Mouse (Mus musculus): ENCODE data around the gene Nr5a1. TPM values are rescaled to one million over a fixed set of nuclear protein-coding genes. Genes with fewer than 3 reads are reported as not detected.

Gene Nr5a1
- polyA plus RNA-seq, 1 experiment from 2014 or later: not detected

DNA sequence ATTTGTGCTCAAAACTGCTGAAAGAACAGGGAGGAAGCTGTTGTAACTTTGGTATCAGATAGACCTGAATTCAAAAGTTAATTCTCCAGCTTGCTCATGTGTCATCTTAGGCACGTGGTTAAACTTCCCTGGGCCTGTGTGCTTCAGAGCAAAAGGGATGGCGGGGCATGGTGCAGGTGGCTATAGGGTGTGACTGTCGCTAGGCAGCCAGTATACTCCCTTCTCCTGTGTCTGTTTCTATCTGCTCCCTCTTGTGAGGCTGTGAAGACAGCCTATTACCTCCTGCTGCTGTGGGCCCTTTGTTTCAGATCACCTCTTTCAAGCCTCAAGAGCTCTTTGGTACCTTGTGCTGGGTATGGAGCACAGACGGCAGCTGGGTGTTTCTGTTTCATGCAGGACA is 7.7 kb upstream of the Nr5a1 start:
- H3K4me1 ChIP-seq (ENCODE audit: control insufficient read depth, insufficient read depth, low read length): no peaks in the 10 kb centered on the region
- H3K9me3 ChIP-seq (ENCODE audit: control insufficient read depth, low read length): no peaks in the 10 kb centered on the region
- no peak overlapping the region for H3K4me2 ChIP-seq (ENCODE audit: low read depth, low read length)
- no peak overlapping the region for H3K9ac ChIP-seq (replicated peaks; ENCODE audit: low read depth, low read length)
- no peaks in the 10 kb centered on the region for H3K36me3 ChIP-seq (ENCODE audit: control insufficient read depth, insufficient read depth, low read length)
- no peak for ATAC-seq (ENCODE audit: low read depth)
- H3K27me3 ChIP-seq (ENCODE audit: control insufficient read depth, insufficient read depth, low read length): no peaks in the 10 kb centered on the region
- 40% methylated on average over 4 of the region's 4 CpGs for WGBS
- no peak overlapping the region for H3K27ac ChIP-seq (ENCODE audit: low read depth, low read length)
- H3K4me3 ChIP-seq (ENCODE audit: low read depth, low read length): no peak overlapping the region

DNA sequence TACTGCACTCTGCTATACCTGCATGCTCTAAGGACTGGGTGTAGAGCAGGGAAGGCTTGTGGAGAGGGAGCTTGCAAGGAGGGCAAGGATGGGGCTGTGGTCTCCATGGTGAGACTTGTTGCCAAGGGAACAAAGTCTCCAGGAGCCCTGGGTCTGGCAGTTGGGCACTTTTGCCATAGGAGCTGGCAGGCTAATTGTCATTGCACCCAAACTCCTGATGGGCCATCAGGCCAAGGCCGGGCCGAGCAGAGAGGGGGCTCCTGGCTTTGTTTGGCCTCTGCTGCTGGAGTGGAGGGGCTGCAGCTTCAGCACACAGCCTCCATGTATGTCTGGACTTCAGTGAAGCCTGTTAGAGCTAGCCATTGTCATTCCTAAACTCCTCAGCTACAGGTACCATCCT is 6.3 kb upstream of the Nr5a1 start:
- WGBS: 41% methylated on average over 2 of the region's 2 CpGs
- Histone ChIP-seq H3K36me3 (ENCODE audit: control insufficient read depth, insufficient read depth, low read length) (no peaks in the 10 kb centered on the region), H3K4me3 (ENCODE audit: low read depth, low read length) (no peak overlapping the region), H3K27ac (ENCODE audit: low read depth, low read length) (no peak overlapping the region), H3K27me3 (ENCODE audit: control insufficient read depth, insufficient read depth, low read length) (no peaks in the 10 kb centered on the region), H3K4me2 (ENCODE audit: low read depth, low read length) (no peak overlapping the region), H3K4me1 (ENCODE audit: control insufficient read depth, insufficient read depth, low read length) (no peaks in the 10 kb centered on the region), H3K9me3 (ENCODE audit: control insufficient read depth, low read length) (no peaks in the 10 kb centered on the region), H3K9ac (replicated peaks; ENCODE audit: low read depth, low read length) (no peak overlapping the region)
- ATAC-seq (ENCODE audit: low read depth): no peak

DNA sequence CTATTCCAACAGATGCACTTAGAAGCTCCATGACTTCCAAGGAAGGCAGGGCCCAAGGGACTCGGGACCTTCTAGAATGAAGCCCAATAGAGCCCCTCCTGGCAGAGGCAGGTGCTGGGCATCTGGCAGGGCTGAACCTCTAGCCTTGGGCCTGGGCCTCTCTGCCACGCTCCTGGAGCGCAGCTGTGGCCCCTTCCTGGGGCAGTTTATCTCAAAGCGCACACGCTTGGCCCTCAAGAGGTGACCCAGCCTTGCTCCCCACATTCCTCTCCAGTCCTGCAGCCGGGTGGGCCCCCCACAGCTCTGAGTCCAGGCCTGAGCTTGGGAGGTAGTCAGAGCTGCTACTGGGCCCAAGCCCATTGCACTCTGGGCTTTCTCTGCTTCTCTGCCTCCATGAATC is 5.0 kb upstream of the Nr5a1 start:
- Histone ChIP-seq H3K36me3 (ENCODE audit: control insufficient read depth, insufficient read depth, low read length) (no peaks in the 10 kb centered on the region), H3K9me3 (ENCODE audit: control insufficient read depth, low read length) (no peaks in the 10 kb centered on the region), H3K4me2 (ENCODE audit: low read depth, low read length) (no peak overlapping the region), H3K4me3 (ENCODE audit: low read depth, low read length) (no peak overlapping the region), H3K4me1 (ENCODE audit: control insufficient read depth, insufficient read depth, low read length) (no peaks in the 10 kb centered on the region), H3K27me3 (ENCODE audit: control insufficient read depth, insufficient read depth, low read length) (no peaks in the 10 kb centered on the region; the same call in 1 of the 2 replicates), H3K27ac (ENCODE audit: low read depth, low read length) (no peak overlapping the region), H3K9ac (replicated peaks; ENCODE audit: low read depth, low read length) (no peak overlapping the region)
- WGBS: 82% methylated on average over 6 of the region's 6 CpGs
- no peak for ATAC-seq (ENCODE audit: low read depth)

DNA sequence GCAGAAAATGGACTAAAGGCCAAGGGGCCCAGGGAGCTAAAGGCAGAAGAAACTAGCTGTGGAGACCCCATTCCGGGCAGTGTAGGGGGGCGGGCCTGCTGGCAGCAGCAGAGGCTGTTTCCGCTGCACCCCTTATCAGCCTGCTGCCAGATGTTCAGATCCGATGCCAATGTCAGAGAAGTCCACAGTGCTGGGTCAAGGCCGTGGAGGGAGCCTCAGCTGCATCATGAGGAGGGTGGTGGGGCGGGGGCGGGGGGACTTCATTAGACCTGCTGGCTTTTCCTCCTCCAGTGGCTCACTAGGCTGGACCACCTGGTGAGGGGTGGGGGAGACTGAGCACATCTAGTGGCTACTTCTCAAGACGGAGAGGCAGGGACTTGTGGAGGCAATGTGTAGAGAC is 4.3 kb upstream of the Nr5a1 start:
- H3K4me2 ChIP-seq (ENCODE audit: low read depth, low read length): no peak overlapping the region
- 78% methylated on average over 6 of the region's 8 CpGs for WGBS
- H3K4me1 ChIP-seq (ENCODE audit: control insufficient read depth, insufficient read depth, low read length): no peaks in the 10 kb centered on the region
- no peak overlapping the region for H3K9ac ChIP-seq (replicated peaks; ENCODE audit: low read depth, low read length)
- no peaks in the 10 kb centered on the region for H3K36me3 ChIP-seq (ENCODE audit: control insufficient read depth, insufficient read depth, low read length)
- no peaks in the 10 kb centered on the region for H3K9me3 ChIP-seq (ENCODE audit: control insufficient read depth, low read length)
- H3K4me3 ChIP-seq (ENCODE audit: low read depth, low read length): no peak overlapping the region
- H3K27ac ChIP-seq (ENCODE audit: low read depth, low read length): no peak overlapping the region
- H3K27me3 ChIP-seq (ENCODE audit: control insufficient read depth, insufficient read depth, low read length): peaks cover under 1% of the 10 kb centered on the region
- no peak for ATAC-seq (ENCODE audit: low read depth)

DNA sequence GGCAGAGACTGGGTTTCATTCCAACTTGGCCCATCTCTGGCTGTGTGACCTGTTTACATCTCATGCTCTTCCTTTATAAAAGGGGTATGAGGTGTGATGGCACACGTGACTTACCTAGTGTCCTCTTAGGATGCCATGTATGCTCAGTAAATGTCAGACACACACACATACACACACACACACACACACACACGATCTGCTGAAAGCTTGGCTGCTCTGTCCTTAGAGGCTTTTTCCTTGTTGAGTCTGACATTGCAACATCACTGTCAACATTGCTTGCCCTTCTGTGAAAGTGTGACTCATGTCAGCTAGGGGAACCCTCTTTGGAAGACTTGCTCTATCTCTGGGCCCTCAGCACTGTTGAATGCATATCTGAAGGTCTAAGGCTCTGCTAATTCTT is 3.1 kb upstream of the Nr5a1 start:
- no peaks in the 10 kb centered on the region for H3K9me3 ChIP-seq (ENCODE audit: control insufficient read depth, low read length)
- no peak overlapping the region for H3K4me3 ChIP-seq (ENCODE audit: low read depth, low read length)
- no peak overlapping the region for H3K4me2 ChIP-seq (ENCODE audit: low read depth, low read length)
- ATAC-seq (ENCODE audit: low read depth): no peak
- 88% methylated on average over 2 of the region's 2 CpGs for WGBS
- no peaks in the 10 kb centered on the region for H3K4me1 ChIP-seq (ENCODE audit: control insufficient read depth, insufficient read depth, low read length)
- peaks cover 13% of the 10 kb centered on the region for H3K27me3 ChIP-seq (ENCODE audit: control insufficient read depth, insufficient read depth, low read length)
- H3K27ac ChIP-seq (ENCODE audit: low read depth, low read length): no peak overlapping the region
- H3K36me3 ChIP-seq (ENCODE audit: control insufficient read depth, insufficient read depth, low read length): no peaks in the 10 kb centered on the region
- no peak overlapping the region for H3K9ac ChIP-seq (replicated peaks; ENCODE audit: low read depth, low read length)

DNA sequence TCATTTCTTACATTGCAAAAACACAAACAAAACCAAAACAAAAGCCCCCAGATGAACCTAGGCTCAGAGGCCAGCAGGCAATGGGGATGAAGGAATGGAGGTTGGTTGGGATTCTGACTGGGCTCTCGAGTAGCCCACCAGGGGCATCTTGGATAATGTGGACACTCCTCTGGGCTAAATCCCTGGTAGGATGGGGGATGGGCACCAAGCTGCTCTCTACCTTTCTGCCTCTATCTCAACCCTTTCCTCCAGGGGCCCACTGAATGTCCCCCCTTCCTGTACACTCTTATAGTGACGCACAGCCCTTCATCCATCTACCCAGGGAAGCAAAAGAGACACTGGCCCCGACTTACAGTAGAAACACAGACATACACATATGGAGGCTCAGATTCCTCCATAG is 746 bp downstream of the Nr5a1 start:
- no peak overlapping the region for H3K4me3 ChIP-seq (ENCODE audit: low read depth, low read length)
- no peaks in the 10 kb centered on the region for H3K36me3 ChIP-seq (ENCODE audit: control insufficient read depth, insufficient read depth, low read length)
- H3K27me3 ChIP-seq (ENCODE audit: control insufficient read depth, insufficient read depth, low read length): peaks cover 33% of the 10 kb centered on the region
- no peak overlapping the region for H3K9ac ChIP-seq (replicated peaks; ENCODE audit: low read depth, low read length)
- H3K4me1 ChIP-seq (ENCODE audit: control insufficient read depth, insufficient read depth, low read length): peaks cover 9% of the 10 kb centered on the region; the same call in 1 of the 2 replicates
- H3K4me2 ChIP-seq (ENCODE audit: low read depth, low read length): no peak overlapping the region
- H3K27ac ChIP-seq (ENCODE audit: low read depth, low read length): no peak overlapping the region
- no peak for ATAC-seq (ENCODE audit: low read depth)
- 79% methylated on average over 3 of the region's 3 CpGs for WGBS
- H3K9me3 ChIP-seq (ENCODE audit: control insufficient read depth, low read length): no peaks in the 10 kb centered on the region

DNA sequence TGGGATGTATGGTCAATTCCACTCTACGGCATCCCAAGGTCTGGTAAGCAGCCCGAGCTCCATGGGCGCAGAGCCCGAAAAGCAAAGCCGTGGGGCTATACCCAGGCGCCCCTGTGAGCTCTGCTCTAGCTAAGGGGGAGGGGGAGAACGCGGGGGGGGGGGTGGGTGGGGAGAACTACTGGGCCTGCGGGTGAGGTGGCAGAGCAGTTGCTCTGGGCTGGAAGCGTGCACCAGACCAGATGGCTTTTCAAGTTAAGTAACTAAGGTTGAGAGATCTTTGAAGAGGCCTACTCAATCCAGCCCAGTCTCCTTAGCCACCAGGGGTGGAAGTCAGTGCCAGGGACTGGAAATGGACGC is 1.6 kb downstream of the Nr5a1 start:
- no peak overlapping the region for H3K4me2 ChIP-seq (ENCODE audit: low read depth, low read length)
- H3K9ac ChIP-seq (replicated peaks; ENCODE audit: low read depth, low read length): no peak overlapping the region
- WGBS: 25% methylated on average over 11 of the region's 11 CpGs
- no peak overlapping the region for H3K4me3 ChIP-seq (ENCODE audit: low read depth, low read length)
- H3K4me1 ChIP-seq (ENCODE audit: control insufficient read depth, insufficient read depth, low read length): peaks cover 9% of the 10 kb centered on the region; the same call in 1 of the 2 replicates
- no peak for ATAC-seq (ENCODE audit: low read depth)
- H3K9me3 ChIP-seq (ENCODE audit: control insufficient read depth, low read length): no peaks in the 10 kb centered on the region
- H3K36me3 ChIP-seq (ENCODE audit: control insufficient read depth, insufficient read depth, low read length): no peaks in the 10 kb centered on the region
- H3K27ac ChIP-seq (ENCODE audit: low read depth, low read length): no peak overlapping the region
- H3K27me3 ChIP-seq (ENCODE audit: control insufficient read depth, insufficient read depth, low read length): peaks cover 41% of the 10 kb centered on the region

DNA sequence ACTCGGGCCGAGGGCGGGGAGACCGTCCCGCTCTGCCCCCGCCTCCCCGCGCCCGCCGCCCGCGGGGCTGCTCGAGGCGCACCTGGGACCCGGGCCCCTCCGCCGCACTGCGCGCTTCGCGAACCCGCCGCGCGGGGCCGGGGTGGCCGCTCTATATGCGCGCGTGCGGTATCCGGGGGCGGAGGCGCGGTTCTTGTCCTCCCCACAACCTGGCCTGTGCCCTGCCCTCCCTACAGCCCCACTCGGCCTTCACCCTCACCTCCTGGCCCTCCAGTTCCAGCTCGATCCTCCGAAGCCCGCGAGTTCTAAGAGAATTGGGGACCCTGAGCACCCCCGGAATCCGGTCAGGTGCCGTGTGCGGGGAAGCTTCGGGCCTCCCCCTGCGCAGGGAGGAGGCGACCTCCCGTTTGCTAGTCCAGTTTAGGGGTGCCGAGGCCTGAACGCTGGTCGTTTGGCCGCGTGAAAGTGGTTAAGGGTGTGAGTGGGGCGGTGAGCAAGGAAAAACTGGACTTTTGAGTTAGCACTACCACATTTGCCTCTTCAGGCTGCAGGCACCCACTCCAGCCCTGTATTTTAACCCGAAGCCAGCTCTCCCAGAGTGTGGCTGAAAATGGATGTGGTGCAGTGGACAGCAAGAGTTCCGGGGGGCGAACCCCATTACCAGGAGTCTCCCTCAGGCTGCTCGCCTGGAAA is 2.1 kb downstream of the Nr5a1 start:
- Histone ChIP-seq H3K4me3 (ENCODE audit: low read depth, low read length) (no peak overlapping the region), H3K27me3 (ENCODE audit: control insufficient read depth, insufficient read depth, low read length) (peaks cover 44% of the 10 kb centered on the region), H3K4me2 (ENCODE audit: low read depth, low read length) (peak overlapping the region; percentile 35), H3K9me3 (ENCODE audit: control insufficient read depth, low read length) (no peaks in the 10 kb centered on the region), H3K36me3 (ENCODE audit: control insufficient read depth, insufficient read depth, low read length) (no peaks in the 10 kb centered on the region), H3K9ac (replicated peaks; ENCODE audit: low read depth, low read length) (no peak overlapping the region), H3K27ac (ENCODE audit: low read depth, low read length) (no peak overlapping the region), H3K4me1 (ENCODE audit: control insufficient read depth, insufficient read depth, low read length) (peaks cover 9% of the 10 kb centered on the region; the same call in 1 of the 2 replicates)
- WGBS: 6% methylated on average over 52 of the region's 58 CpGs
- ATAC-seq (ENCODE audit: low read depth): peak; percentile 13; the same call in 1 of the 2 replicates

DNA sequence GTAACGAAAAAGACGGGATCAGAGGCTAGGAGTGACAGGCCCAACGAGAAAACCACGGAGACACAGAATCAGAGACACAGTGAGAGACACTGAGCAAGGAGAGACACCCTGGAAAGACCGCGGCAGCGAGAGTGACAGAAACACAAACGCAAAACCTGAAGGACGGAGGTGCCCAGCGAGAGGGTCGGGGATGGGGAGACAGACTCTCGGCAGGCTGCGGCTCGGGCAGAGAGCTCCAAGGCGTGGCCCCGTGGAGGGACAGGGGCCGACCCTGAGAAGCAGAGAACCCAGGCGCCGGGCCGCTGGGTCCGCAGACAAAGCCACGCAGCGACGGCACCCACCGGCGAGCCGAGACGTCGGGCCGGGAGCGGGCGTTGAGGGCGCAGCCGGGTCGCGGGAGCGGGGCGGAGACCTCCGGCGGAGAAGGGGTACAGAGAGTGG is 2.9 kb downstream of the Nr5a1 start:
- H3K4me3 ChIP-seq (ENCODE audit: low read depth, low read length): no peak overlapping the region
- H3K36me3 ChIP-seq (ENCODE audit: control insufficient read depth, insufficient read depth, low read length): no peaks in the 10 kb centered on the region
- peak overlapping the region; percentile 35 for H3K4me2 ChIP-seq (ENCODE audit: low read depth, low read length)
- peaks cover 9% of the 10 kb centered on the region; the same call in 1 of the 2 replicates for H3K4me1 ChIP-seq (ENCODE audit: control insufficient read depth, insufficient read depth, low read length)
- 2% methylated on average over 36 of the region's 40 CpGs for WGBS
- no peaks in the 10 kb centered on the region for H3K9me3 ChIP-seq (ENCODE audit: control insufficient read depth, low read length)
- no peak overlapping the region for H3K9ac ChIP-seq (replicated peaks; ENCODE audit: low read depth, low read length)
- peaks cover 50% of the 10 kb centered on the region for H3K27me3 ChIP-seq (ENCODE audit: control insufficient read depth, insufficient read depth, low read length)
- H3K27ac ChIP-seq (ENCODE audit: low read depth, low read length): no peak overlapping the region
- no peak for ATAC-seq (ENCODE audit: low read depth)

All from neural tube, embryonic 14.5 days (tissue).